Mouse (Mus musculus) neural tube, embryonic 11.5 days (tissue): ENCODE measurements at regions not wholly inside any gene's neighbourhood (a gene's known extent, or its start where the extent isn't known, plus 50 kb on each side); places are given as distances from the start of the nearest gene placed in this dataset.
A peak's percentile ranks its signal among the peaks of the same experiment; 100 is the strongest.

Experiments
- ATAC-seq: fragments of 200-750 bp; cut with Nextera tagmentation; 2 replicates; pipeline ENCODE4 v1.8.0; 2017; ENCODE audit warnings: moderate number of reproducible peaks, mild to moderate bottlenecking, moderate TSS enrichment, moderate library complexity; ENCODE audit not compliant: insufficient read depth, low FRiP score, low TSS enrichment
- DNase-seq: peaks from one replicate; pipeline ENCODE4 v3.0.0-alpha.2; 2015; ENCODE audit warnings: low spot score
- H3K27ac ChIP-seq: fragments of 300-500 bp; sonication (generic); 2 replicates; pipeline ENCODE4 v1.5.1; 2014; ENCODE audit warnings: low read depth, mild to moderate bottlenecking, low read length
- H3K27me3 ChIP-seq: fragments of 300-500 bp; sonication (generic); 2 replicates; pipeline ENCODE4 v1.6.1; 2014; ENCODE audit warnings: mild to moderate bottlenecking, low read length, mixed read lengths; ENCODE audit not compliant: control insufficient read depth, insufficient read depth
- H3K36me3 ChIP-seq: fragments of 300-500 bp; sonication (generic); 2 replicates; pipeline ENCODE4 v1.6.1; 2014; ENCODE audit warnings: mild to moderate bottlenecking, low read length, moderate library complexity, mixed read lengths; ENCODE audit not compliant: control insufficient read depth, insufficient read depth
- H3K4me1 ChIP-seq: fragments of 300-500 bp; sonication (generic); 2 replicates; pipeline ENCODE4 v1.6.1; 2014; ENCODE audit warnings: low read length, mixed read lengths; ENCODE audit not compliant: control insufficient read depth, insufficient read depth
- H3K4me2 ChIP-seq: fragments of 300-500 bp; sonication (generic); 2 replicates; pipeline ENCODE4 v1.6.1; 2014; ENCODE audit warnings: low read depth, mild to moderate bottlenecking, moderate library complexity
- H3K4me3 ChIP-seq: fragments of 300-500 bp; sonication (generic); 2 replicates; pipeline ENCODE4 v1.5.1; 2014; ENCODE audit warnings: low read depth, low read length
- H3K9ac ChIP-seq: fragments of 300-500 bp; sonication (generic); 2 replicates; pipeline ENCODE4 v1.6.1; 2014; ENCODE audit warnings: mild to moderate bottlenecking, low read length
- H3K9me3 ChIP-seq: fragments of 300-500 bp; sonication (generic); 2 replicates; pipeline ENCODE4 v1.6.1; 2016; ENCODE audit warnings: low read length; ENCODE audit not compliant: control insufficient read depth
- WGBS: fragments of 180-500 bp; shearing (Covaris S2); extraction: QIAGEN DNeasy Blood & Tissue Kit; methylation state at CpG from one replicate; pipeline ENCODE4 v1.1.7; 2014; 5-methylcytosine and 5-hydroxymethylcytosine counted together

DNA sequence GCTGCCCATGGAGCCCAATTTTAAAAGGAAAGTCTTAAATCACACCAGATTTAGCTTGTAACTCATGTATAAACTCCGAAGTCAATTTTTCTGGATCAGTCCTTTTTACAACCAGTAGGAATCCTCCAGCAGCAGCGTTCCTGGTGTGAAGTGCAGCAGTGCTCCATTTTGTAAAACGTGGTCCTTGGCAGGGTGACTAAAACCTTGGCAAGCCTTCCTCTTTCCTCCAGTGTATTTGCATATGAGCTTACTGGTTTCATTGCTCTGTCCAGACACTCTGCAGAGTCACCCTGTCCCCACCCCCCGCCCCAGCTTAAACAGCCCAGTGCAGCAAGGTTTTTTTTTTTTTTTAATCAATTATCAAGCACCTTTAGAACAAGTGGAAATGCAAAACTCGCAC is 180.9 kb upstream of the Tmco5 start:
- Histone ChIP-seq H3K4me1 (no peaks in the 10 kb centered on the region), H3K27ac (no peak overlapping the region), H3K4me2 (no peak overlapping the region), H3K36me3 (no peaks in the 10 kb centered on the region), H3K27me3 (no peaks in the 10 kb centered on the region), H3K9ac (no peak overlapping the region), H3K9me3 (no peaks in the 10 kb centered on the region), H3K4me3 (no peak overlapping the region)
- 69% methylated on average over 5 of the region's 5 CpGs for WGBS
- no peak for ATAC-seq
- DNase-seq = no peak

DNA sequence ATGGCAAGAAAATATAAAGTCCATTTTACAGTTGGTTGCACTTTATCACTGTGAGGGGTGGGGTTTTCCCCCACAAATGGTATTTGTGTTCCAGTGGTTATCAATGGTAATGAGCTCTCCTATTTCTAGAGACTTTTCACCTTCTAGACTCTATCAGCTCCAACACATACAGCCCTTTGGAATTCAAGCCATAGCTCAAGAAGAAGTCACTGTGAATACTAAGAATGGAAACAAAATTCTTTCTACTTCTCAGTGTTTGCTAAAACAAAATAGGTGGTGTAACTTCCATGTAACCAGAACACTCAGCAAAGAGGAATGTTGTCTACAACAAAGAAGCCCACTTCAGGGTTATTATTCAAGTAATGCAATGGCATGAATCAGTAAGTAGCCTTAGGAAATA is 173.8 kb upstream of the Tmco5 start:
- Histone ChIP-seq H3K4me2 (no peak overlapping the region), H3K36me3 (no peaks in the 10 kb centered on the region), H3K4me1 (no peaks in the 10 kb centered on the region), H3K27ac (no peak overlapping the region), H3K27me3 (no peaks in the 10 kb centered on the region), H3K9me3 (no peaks in the 10 kb centered on the region), H3K9ac (no peak overlapping the region), H3K4me3 (no peak overlapping the region)
- DNase-seq = no peak
- ATAC-seq = no peak

- Histone ChIP-seq H3K27me3 (no peaks in the 10 kb centered on the region), H3K9ac (no peak overlapping the region), H3K4me1 (no peaks in the 10 kb centered on the region), H3K9me3 (no peaks in the 10 kb centered on the region), H3K4me3 (no peak overlapping the region), H3K36me3 (no peaks in the 10 kb centered on the region), H3K27ac (no peak overlapping the region), H3K4me2 (no peak overlapping the region)
- ATAC-seq = no peak
- WGBS = 81% methylated on average over 4 of the region's 4 CpGs
- no peak for DNase-seq
Measured at GRCm38 (mm10) chr2:116709608-116710007, 168.9 kb upstream of the Tmco5 start.

GRCm38 (mm10) chr2:116716529-116717201 is 161.8 kb upstream of the Tmco5 start:
- ATAC-seq (no peak), DNase-seq (no peak)
- H3K36me3 ChIP-seq = no peaks in the 10 kb centered on the region
- no peak overlapping the region for H3K27ac ChIP-seq
- no peaks in the 10 kb centered on the region for H3K4me1 ChIP-seq
- no peak overlapping the region for H3K9ac ChIP-seq
- no peak overlapping the region for H3K4me2 ChIP-seq
- no peak overlapping the region for H3K4me3 ChIP-seq
- H3K27me3 ChIP-seq = no peaks in the 10 kb centered on the region
- WGBS = 76% methylated on average over 9 of the region's 9 CpGs
- H3K9me3 ChIP-seq = no peaks in the 10 kb centered on the region

GRCm38 (mm10) chr2:116718637-116719036 is 159.9 kb upstream of the Tmco5 start:
- H3K27ac ChIP-seq = no peak overlapping the region
- 86% methylated on average over 5 of the region's 5 CpGs for WGBS
- no peak overlapping the region for H3K9ac ChIP-seq
- no peak overlapping the region for H3K4me2 ChIP-seq
- no peaks in the 10 kb centered on the region for H3K27me3 ChIP-seq
- no peaks in the 10 kb centered on the region for H3K36me3 ChIP-seq
- no peaks in the 10 kb centered on the region for H3K9me3 ChIP-seq
- H3K4me1 ChIP-seq = no peaks in the 10 kb centered on the region
- DNase-seq = no peak
- no peak overlapping the region for H3K4me3 ChIP-seq
- ATAC-seq = no peak

GRCm38 (mm10) chr2:116727591-116727990 is 150.9 kb upstream of the Tmco5 start:
- Histone ChIP-seq H3K27ac (no peak overlapping the region), H3K9ac (no peak overlapping the region), H3K4me1 (no peaks in the 10 kb centered on the region), H3K9me3 (no peaks in the 10 kb centered on the region), H3K36me3 (no peaks in the 10 kb centered on the region), H3K27me3 (no peaks in the 10 kb centered on the region), H3K4me2 (no peak overlapping the region), H3K4me3 (no peak overlapping the region)
- no peak for DNase-seq
- 69% methylated on average over 1 of the region's 1 CpGs for WGBS
- no peak for ATAC-seq

DNA sequence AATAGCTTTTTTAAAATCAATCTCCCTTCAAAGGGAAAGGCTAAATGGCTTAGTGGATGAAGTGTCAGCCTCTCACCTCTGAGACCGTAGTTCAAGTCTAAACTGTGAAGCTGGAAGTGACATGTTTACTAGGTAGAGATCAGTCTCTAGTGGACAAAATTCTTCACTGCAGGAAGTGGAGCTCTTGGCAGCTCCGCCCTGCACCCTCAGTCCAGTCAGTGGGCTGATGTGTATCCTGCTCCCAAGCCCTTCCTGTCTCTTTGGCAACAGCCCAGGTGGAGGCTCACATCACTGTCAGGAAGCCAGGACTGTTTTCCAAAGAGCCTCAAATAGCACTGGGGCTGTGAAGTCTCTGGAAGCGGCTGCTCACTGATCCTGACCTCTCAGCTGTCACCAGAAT is 142.8 kb upstream of the Tmco5 start:
- 37% methylated on average over 3 of the region's 3 CpGs for WGBS
- Histone ChIP-seq H3K27ac (no peak overlapping the region), H3K36me3 (no peaks in the 10 kb centered on the region), H3K4me2 (no peak overlapping the region), H3K9ac (no peak overlapping the region), H3K4me1 (no peaks in the 10 kb centered on the region), H3K27me3 (no peaks in the 10 kb centered on the region), H3K9me3 (no peaks in the 10 kb centered on the region), H3K4me3 (no peak overlapping the region)
- no peak; the same call in 1 of the 2 replicates for ATAC-seq
- peak; percentile 12 for DNase-seq

DNA sequence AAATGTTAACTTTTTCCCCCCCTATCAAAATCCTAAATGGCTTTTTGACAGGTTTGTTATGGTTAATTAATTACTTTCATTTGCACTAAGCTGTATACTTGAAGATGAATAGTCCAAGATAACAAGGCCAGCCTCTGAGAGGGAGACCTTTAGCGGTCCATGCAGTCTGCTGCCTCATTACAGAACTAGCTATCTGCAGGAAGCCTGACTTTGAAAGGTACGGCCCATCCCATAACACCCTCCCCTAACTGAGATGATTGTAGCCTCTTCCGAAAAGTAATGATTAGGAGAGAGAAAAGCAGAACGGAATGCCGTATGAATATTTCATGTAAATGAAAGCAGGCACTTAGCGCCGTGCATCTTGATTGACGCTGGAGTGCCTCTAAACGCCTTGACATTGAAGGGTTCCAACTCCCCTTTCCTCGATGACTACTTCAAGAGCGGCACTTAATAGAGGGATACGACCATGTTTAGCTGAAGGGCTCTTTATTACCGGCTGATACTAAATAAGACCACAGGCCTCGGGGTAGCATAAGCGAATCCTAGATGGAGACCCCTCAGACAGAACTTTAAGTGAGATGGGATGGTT is 109.9 kb upstream of the Tmco5 start:
- Histone ChIP-seq H3K27ac (no peak overlapping the region), H3K9ac (no peak overlapping the region), H3K9me3 (no peaks in the 10 kb centered on the region), H3K36me3 (no peaks in the 10 kb centered on the region), H3K4me3 (no peak overlapping the region), H3K4me2 (no peak overlapping the region), H3K4me1 (no peaks in the 10 kb centered on the region), H3K27me3 (no peaks in the 10 kb centered on the region)
- ATAC-seq (no peak), DNase-seq (no peak)
- WGBS = 76% methylated on average over 15 of the region's 15 CpGs

GRCm38 (mm10) chr2:116769186-116769585 is 109.3 kb upstream of the Tmco5 start:
- no peak overlapping the region for H3K27ac ChIP-seq
- no peak for ATAC-seq
- no peak overlapping the region for H3K4me3 ChIP-seq
- H3K36me3 ChIP-seq = no peaks in the 10 kb centered on the region
- DNase-seq = no peak
- no peaks in the 10 kb centered on the region for H3K4me1 ChIP-seq
- 86% methylated on average over 4 of the region's 4 CpGs for WGBS
- no peak overlapping the region for H3K9ac ChIP-seq
- H3K9me3 ChIP-seq = no peaks in the 10 kb centered on the region
- H3K27me3 ChIP-seq = no peaks in the 10 kb centered on the region
- H3K4me2 ChIP-seq = no peak overlapping the region
